Mouse (Mus musculus): Measurements from ENCODE around the gene Bicral.

The Bicral gene

DNA sequence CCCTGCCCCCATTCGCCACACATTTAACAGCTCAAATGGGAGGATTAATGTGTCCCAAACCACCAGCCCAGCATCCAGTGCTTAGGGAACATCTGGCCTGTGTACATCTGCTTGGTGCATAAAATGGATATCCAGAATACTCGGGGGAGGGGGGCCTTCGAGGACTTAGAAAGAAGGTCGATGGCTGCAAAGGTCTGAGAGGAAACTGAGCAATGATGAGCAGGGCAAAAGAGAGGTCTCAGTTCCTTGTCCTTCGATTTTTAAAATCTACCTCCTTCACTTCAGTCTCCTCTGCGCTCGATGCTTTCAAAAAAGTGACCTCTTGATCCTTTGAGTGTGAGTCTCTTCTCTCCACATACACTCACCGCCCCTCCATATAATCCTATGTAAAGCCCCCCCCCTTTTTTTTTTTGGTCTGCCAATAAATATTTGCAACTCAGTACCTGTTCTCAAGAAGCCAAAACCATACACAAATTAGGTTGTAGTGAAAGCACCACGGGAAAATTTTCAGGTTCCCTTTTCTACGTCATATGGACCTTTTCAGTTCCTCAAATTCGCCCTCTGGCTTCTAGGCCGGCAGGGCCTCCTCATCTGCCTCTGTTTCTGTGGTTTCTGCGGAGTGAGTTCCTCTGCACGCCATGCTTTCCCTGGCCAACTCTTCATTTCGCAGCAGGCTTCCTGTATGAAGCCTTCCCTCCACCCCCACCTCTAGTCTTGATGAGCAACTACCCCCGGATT, 107.1 kb downstream of the Bicral start:
- DNase-seq (ENCODE audit: low spot score): no peak

DNA sequence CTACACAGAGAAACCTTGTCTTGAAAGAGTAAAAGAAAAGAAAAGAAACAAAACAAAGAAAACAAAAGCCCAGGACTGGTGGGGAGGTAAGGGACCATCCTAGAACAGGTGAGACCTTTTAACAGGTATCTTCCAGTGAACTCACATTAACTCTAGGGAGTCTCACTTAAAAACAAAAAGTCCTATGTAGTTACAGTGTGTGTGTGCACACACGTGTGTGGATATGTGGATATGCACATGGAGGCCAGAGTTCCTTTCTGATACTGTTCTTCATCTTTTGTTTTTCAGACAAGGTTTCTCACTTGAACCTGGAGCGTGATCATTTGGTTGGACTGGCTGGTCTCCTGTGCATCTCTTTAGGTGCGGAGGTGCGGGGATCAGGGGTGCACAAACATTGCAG, 107.7 kb downstream of the Bicral start:
- DNase-seq (ENCODE audit: low spot score): no peak

DNA sequence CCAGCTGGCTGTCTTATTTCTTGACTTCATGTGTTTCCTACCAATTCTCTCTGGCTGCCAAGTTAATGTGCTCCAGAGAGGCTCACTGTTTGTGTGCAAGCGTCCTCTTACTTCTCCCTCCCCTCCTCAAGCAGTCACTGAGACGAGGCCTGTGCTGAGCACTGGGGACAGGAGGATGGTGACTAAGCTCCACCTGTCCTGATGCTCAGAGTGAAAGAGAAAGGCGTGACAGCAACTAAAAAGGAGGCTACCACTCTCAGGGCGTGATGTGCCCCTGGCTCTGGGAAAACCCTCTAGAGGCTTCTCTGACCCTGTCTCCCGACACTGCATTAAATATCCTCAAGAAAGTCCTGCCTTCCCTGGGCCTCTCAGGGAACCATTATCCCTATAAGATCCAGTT, 109.0 kb downstream of the Bicral start:
- no peak for DNase-seq (ENCODE audit: low spot score)

Measured in ovary, postnatal 10 days (tissue).